Mouse (Mus musculus) ES-Bruce4 (cell line): ENCODE data around the gene Rap1gap2.

Source experiments
- CTCF ChIP-seq: IDR thresholded peaks from one replicate; pipeline ENCODE4 v1.8.1; 2011; ENCODE audit warnings: low read depth, low read length
- POLR2A ChIP-seq: IDR thresholded peaks from one replicate; pipeline ENCODE4 v1.8.1; 2011; ENCODE audit warnings: low read length; ENCODE audit not compliant: insufficient read depth

DNA sequence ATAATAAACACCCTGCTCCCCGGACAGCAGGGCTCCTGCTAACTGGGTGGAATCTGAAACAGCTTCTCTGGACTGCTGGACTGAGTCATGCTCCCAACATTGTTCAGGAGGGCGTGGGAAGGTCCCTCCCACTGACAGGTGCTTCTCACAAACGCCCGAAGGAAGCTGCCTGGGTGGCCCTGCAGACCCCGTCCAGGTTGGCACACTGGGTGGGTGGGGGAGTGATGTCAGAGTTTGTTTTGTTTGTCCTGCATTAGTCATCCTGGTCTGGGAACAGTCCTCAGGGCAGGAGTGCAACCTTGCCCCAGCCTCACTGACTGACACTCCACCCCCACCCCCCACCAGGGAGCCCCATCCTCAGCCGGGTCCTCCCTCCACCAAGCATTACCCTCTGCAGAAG lies 171.5 kb downstream of the Rap1gap2 start:
- no peak for TF ChIP-seq CTCF
- no peak for TF ChIP-seq POLR2A
